Mouse (Mus musculus) hindbrain, embryonic 12.5 days (tissue): ENCODE measurements around the gene Dusp9. TPM values are rescaled to one million over a fixed set of nuclear protein-coding genes. Genes with fewer than 3 reads are reported as not detected.

Experiments
- ATAC-seq: fragments of 200-750 bp; cut with Nextera tagmentation; 2 replicates; pipeline ENCODE4 v1.8.0; 2017; ENCODE audit warnings: moderate TSS enrichment; ENCODE audit not compliant: low FRiP score
- H3K27ac ChIP-seq: fragments of 300-500 bp; sonication (generic); 2 replicates; pipeline ENCODE4 v1.5.1; 2016; ENCODE audit warnings: mild to moderate bottlenecking
- H3K27me3 ChIP-seq: fragments of 300-500 bp; sonication (generic); 2 replicates; pipeline ENCODE4 v1.6.1; 2016; ENCODE audit warnings: mild to moderate bottlenecking
- H3K36me3 ChIP-seq: fragments of 300-500 bp; sonication (generic); 2 replicates; pipeline ENCODE4 v1.6.1; 2016; ENCODE audit warnings: mild to moderate bottlenecking
- H3K4me1 ChIP-seq: fragments of 300-500 bp; sonication (generic); 2 replicates; pipeline ENCODE4 v1.6.1; 2016
- H3K4me2 ChIP-seq: fragments of 300-500 bp; sonication (generic); replicated peaks from 2 replicates; pipeline ENCODE4 v1.6.1; 2016; ENCODE audit warnings: mild to moderate bottlenecking
- H3K4me3 ChIP-seq: fragments of 300-500 bp; sonication (generic); 2 replicates; pipeline ENCODE4 v1.5.1; 2016; ENCODE audit warnings: mild to moderate bottlenecking
- H3K9ac ChIP-seq: fragments of 300-500 bp; sonication (generic); 2 replicates; pipeline ENCODE4 v1.6.1; 2016; ENCODE audit warnings: mild to moderate bottlenecking, moderate library complexity
- H3K9me3 ChIP-seq: fragments of 300-500 bp; sonication (generic); replicated peaks from 2 replicates; pipeline ENCODE4 v1.6.1; 2016; ENCODE audit warnings: mild to moderate bottlenecking
- WGBS: fragments of 180-500 bp; shearing (Covaris S2); methylation state at CpG from one replicate; pipeline ENCODE4 v1.1.7; 2016; 5-methylcytosine and 5-hydroxymethylcytosine counted together
- polyA plus RNA-seq: library from polyadenylated mRNA; unstranded; fragments of >200 nt; fragmentation: Nextera tagmentation; extraction: Ambion mirVana; gene quantifications from 2 replicates; pipeline ENCODE4 v1.2.1, GENCODE M21; 2016

The Dusp9 gene
- polyA plus RNA-seq, 1 experiment from 2014 or later: 7.8 TPM

- Histone ChIP-seq H3K4me3 (peak within 1 kb of the TSS; percentile 63), H3K4me2 (peak within 1 kb of the TSS; percentile 66), H3K27me3 (no peaks in the 10 kb centered on the region), H3K4me1 (peaks cover 17% of the 10 kb centered on the region), H3K36me3 (peaks cover 9% of the 10 kb centered on the region), H3K9me3 (no peaks in the 10 kb centered on the region), H3K9ac (peak within 1 kb of the TSS; percentile 78), H3K27ac (peak within 1 kb of the TSS; percentile 48)
- 10% methylated on average over 41 of the region's 72 CpGs for WGBS
- peak; percentile 73 for ATAC-seq
Measured at GRCm38 (mm10) chrX:73672879-73673618, 33.8 kb downstream of the Dusp9 start, which contains the start of gene Slc6a8. Gene Slc6a8, plus strand, starts transcription at chrX:73673150.

GRCm38 (mm10) chrX:73673619-73673967 is 34.4 kb downstream of the Dusp9 start:
- Histone ChIP-seq H3K9ac (peak overlapping the region; percentile 78), H3K4me2 (peak overlapping the region; percentile 66), H3K4me3 (peak overlapping the region; percentile 63), H3K27me3 (no peaks in the 10 kb centered on the region), H3K9me3 (no peaks in the 10 kb centered on the region), H3K4me1 (peaks cover 17% of the 10 kb centered on the region), H3K36me3 (peaks cover 9% of the 10 kb centered on the region), H3K27ac (no peak overlapping the region)
- peak; percentile 9; the same call in 1 of the 2 replicates for ATAC-seq
- 22% methylated on average over 42 of the region's 42 CpGs for WGBS

- 33% methylated on average over 19 of the region's 20 CpGs for WGBS
- peak; percentile 38 for ATAC-seq
- H3K27ac ChIP-seq: no peak overlapping the region
Measured at GRCm38 (mm10) chrX:73673968-73674661, 34.9 kb downstream of the Dusp9 start.

GRCm38 (mm10) chrX:73675231-73675630 is 36.0 kb downstream of the Dusp9 start:
- H3K27ac ChIP-seq: no peak overlapping the region
- H3K4me2 ChIP-seq: peak overlapping the region; percentile 66
- H3K27me3 ChIP-seq: no peaks in the 10 kb centered on the region
- H3K4me3 ChIP-seq: peak overlapping the region; percentile 63; the same call in 1 of the 2 replicates
- no peak overlapping the region for H3K9ac ChIP-seq
- whole genome bisulfite sequencing: 66% methylated on average over 2 of the region's 2 CpGs
- H3K36me3 ChIP-seq: peaks cover 17% of the 10 kb centered on the region
- peaks cover 17% of the 10 kb centered on the region for H3K4me1 ChIP-seq
- H3K9me3 ChIP-seq: no peaks in the 10 kb centered on the region
- ATAC-seq: no peak

More at GRCm38 (mm10) chrX:73673968-73674661, 34.9 kb downstream of the Dusp9 start:
- Histone ChIP-seq H3K4me1 (peaks cover 17% of the 10 kb centered on the region), H3K4me3 (peak overlapping the region; percentile 63), H3K36me3 (peaks cover 15% of the 10 kb centered on the region), H3K9me3 (no peaks in the 10 kb centered on the region), H3K27me3 (no peaks in the 10 kb centered on the region), H3K9ac (peak overlapping the region; percentile 78), H3K4me2 (peak overlapping the region; percentile 66)

- Histone ChIP-seq H3K9me3 (no peaks in the 10 kb centered on the region), H3K36me3 (peaks cover 24% of the 10 kb centered on the region), H3K9ac (no peak overlapping the region), H3K4me1 (peaks cover 17% of the 10 kb centered on the region), H3K4me3 (no peak overlapping the region), H3K27me3 (no peaks in the 10 kb centered on the region), H3K4me2 (no peak overlapping the region), H3K27ac (no peak overlapping the region)
- no peak for ATAC-seq
- WGBS: 85% methylated on average over 4 of the region's 4 CpGs
Measured at GRCm38 (mm10) chrX:73676668-73677067, 37.4 kb downstream of the Dusp9 start.

- H3K4me3 ChIP-seq: no peak overlapping the region
- no peaks in the 10 kb centered on the region for H3K9me3 ChIP-seq
- no peaks in the 10 kb centered on the region for H3K27me3 ChIP-seq
- no peak overlapping the region for H3K9ac ChIP-seq
- H3K4me1 ChIP-seq: no peaks in the 10 kb centered on the region
- ATAC-seq: no peak
- peaks cover 35% of the 10 kb centered on the region for H3K36me3 ChIP-seq
- WGBS: 95% methylated on average over 2 of the region's 2 CpGs
- no peak overlapping the region for H3K27ac ChIP-seq
- no peak overlapping the region for H3K4me2 ChIP-seq
Measured at GRCm38 (mm10) chrX:73684156-73684555, 44.9 kb downstream of the Dusp9 start.

- Histone ChIP-seq H3K9ac (no peak overlapping the region), H3K27ac (no peak overlapping the region), H3K4me3 (no peak overlapping the region), H3K4me2 (no peak overlapping the region), H3K36me3 (peaks cover 36% of the 10 kb centered on the region), H3K4me1 (no peaks in the 10 kb centered on the region), H3K9me3 (no peaks in the 10 kb centered on the region), H3K27me3 (no peaks in the 10 kb centered on the region)
- no peak for ATAC-seq
Measured at GRCm38 (mm10) chrX:73684978-73685377, 45.8 kb downstream of the Dusp9 start.

- no peaks in the 10 kb centered on the region for H3K27me3 ChIP-seq
- WGBS: 90% methylated on average over 3 of the region's 3 CpGs
- no peaks in the 10 kb centered on the region for H3K4me1 ChIP-seq
- no peak overlapping the region for H3K4me3 ChIP-seq
- no peak overlapping the region for H3K4me2 ChIP-seq
- H3K9ac ChIP-seq: no peak overlapping the region
- no peaks in the 10 kb centered on the region for H3K9me3 ChIP-seq
- H3K27ac ChIP-seq: no peak overlapping the region
- H3K36me3 ChIP-seq: peaks cover 33% of the 10 kb centered on the region
- no peak for ATAC-seq
Measured at GRCm38 (mm10) chrX:73685629-73686028, 46.4 kb downstream of the Dusp9 start.

GRCm38 (mm10) chrX:73690917-73691629 is 51.9 kb downstream of the Dusp9 start:
- Histone ChIP-seq H3K4me3 (no peak overlapping the region), H3K36me3 (0 out of 2 replicates have a peak, but pooled peaks cover 21% of the 10 kb centered on the region), H3K4me1 (no peaks in the 10 kb centered on the region), H3K9ac (no peak overlapping the region), H3K4me2 (no peak overlapping the region), H3K27me3 (no peaks in the 10 kb centered on the region), H3K9me3 (no peaks in the 10 kb centered on the region), H3K27ac (no peak overlapping the region)
- 87% methylated on average over 5 of the region's 5 CpGs for WGBS
- ATAC-seq: no peak

Other genes starting within 250 kb of the Dusp9 start
- gene Gm18336, start 240.7 kb upstream of the Dusp9 start, polyA plus RNA-seq: not detected in 2 replicates
- 0.14 and 0.23 TPM in 2 replicates for gene Zfp92, start 228.3 kb upstream of the Dusp9 start, polyA plus RNA-seq
- gene Trex2, start 204.1 kb upstream of the Dusp9 start, polyA plus RNA-seq: not detected in 2 replicates
- 65.1 and 69.3 TPM in 2 replicates for gene Haus7, start 180.4 kb upstream of the Dusp9 start, polyA plus RNA-seq
- 43.9 and 49.2 TPM in 2 replicates for gene Bgn, start 155.8 kb upstream of the Dusp9 start, polyA plus RNA-seq
- gene Atp2b3, start 136.3 kb upstream of the Dusp9 start, polyA plus RNA-seq: 1.6 and 1.7 TPM in 2 replicates
- 31.3 and 34.8 TPM in 2 replicates for gene Pnck, start 20.7 kb downstream of the Dusp9 start, polyA plus RNA-seq
- 6.6 and 7.7 TPM in 2 replicates for gene Slc6a8, start 33.7 kb downstream of the Dusp9 start, polyA plus RNA-seq
- 132 and 136 TPM in 2 replicates for gene Bcap31, start 76.8 kb downstream of the Dusp9 start, polyA plus RNA-seq
- 12.7 and 14.0 TPM in 2 replicates for gene Abcd1, start 77.2 kb downstream of the Dusp9 start, polyA plus RNA-seq
- gene Plxnb3, start 117.7 kb downstream of the Dusp9 start, polyA plus RNA-seq: 0.21 and 0.25 TPM in 2 replicates
- 2.7 and 5.4 TPM in 2 replicates for gene Srpk3, start 135.0 kb downstream of the Dusp9 start, polyA plus RNA-seq
- 150 and 167 TPM in 2 replicates for gene Idh3g, start 147.5 kb downstream of the Dusp9 start, polyA plus RNA-seq
- gene Ssr4, start 147.6 kb downstream of the Dusp9 start, polyA plus RNA-seq: 125 and 138 TPM in 2 replicates
- gene Pdzd4, start 185.6 kb downstream of the Dusp9 start, polyA plus RNA-seq: 2.7 and 2.8 TPM in 2 replicates